Mouse (Mus musculus): ENCODE data around the gene D430041D05Rik.

D430041D05Rik gene

DNA sequence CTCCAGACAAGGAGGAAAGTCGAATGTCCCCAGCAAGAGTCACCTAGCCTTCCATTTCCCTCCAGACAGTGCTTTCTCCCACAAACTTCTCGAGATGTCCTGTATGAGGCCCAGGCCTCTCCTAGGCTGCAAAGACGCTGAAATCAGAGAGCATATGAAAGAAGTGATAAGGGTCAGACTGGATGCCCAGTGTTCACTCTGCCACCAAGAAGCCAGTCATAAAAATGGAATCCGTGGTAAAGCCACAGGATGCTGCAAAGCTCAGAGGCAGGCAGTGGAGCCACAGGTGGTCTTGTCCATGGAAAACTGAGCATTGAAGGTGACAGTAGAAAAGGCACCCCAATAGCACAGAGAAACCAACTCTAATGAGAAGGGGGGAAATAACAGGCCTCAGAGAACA, 2.9 kb downstream of the D430041D05Rik start:
- DNase-seq = no peak

GRCm38 (mm10) chr2:104404036-104404435, 6.8 kb downstream of the D430041D05Rik start:
- no peak for DNase-seq

DNA sequence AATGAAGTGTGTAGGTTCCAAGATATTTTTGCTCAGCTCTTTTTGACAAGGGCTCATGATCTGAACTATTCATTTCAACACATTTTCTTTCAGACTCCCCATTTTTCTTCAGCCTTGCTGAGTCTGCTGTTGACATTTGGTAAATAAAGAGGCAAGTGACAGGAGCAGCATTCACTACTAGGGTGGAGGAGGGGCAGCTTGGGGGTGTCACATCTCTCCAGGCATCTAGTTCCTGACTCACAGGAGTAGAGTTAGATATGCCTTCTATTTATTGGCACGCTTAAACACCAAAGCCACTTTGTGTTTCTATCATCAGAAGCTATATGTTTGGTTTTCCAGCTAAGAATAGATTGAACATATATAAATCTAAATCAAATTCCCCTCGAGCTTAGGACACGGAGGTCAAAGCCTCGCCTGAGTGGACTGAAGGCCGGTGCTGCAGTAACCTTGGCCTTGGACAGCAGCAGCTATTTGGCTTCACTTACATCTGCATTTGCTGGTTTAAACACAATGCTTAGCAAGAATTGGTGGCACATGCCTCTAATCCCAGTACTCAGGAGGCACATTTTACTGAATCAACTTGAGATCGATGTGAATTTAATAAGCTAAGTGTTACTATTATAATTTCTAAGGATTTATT, 12.0 kb downstream of the D430041D05Rik start:
- DNase-seq = no peak

DNA sequence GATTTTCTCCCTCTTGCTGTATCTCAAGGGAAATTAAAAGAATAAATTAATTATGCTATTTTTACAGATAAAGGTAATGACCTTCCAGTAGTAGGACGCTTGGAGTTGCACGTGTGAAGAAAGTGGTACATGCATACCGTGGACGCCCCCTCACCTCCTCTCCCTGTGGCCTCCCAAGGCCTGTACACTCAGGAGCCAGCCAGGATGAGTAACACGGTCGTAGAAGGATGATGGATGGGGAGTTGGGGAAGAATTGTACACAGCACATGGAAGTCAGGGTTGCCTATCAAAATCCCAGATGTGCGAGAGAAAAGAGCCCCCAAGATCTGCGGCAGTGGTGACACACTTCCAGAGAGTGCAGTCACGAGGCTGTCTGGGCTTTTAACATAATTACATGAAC, 14.9 kb downstream of the D430041D05Rik start:
- no peak for DNase-seq

DNA sequence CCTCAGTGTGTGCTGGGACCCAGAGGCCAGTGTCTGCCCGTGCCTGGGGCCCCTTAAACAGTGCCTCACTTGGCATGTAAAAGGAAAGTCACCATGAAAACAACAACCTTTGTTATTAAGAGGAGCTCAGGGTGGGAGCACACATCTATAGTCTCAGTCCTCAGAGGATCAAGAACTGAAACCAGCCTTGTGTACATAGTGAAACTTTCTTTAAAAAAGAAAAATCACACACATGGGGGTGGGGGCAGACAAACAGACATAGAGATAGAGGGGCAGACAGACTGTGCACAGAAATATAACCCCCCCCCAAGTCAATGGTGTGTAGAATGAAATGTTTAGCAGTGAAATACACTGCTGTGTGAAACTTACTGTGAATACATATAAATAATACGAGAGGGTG, 16.0 kb downstream of the D430041D05Rik start:
- DNase-seq = no peak

DNA sequence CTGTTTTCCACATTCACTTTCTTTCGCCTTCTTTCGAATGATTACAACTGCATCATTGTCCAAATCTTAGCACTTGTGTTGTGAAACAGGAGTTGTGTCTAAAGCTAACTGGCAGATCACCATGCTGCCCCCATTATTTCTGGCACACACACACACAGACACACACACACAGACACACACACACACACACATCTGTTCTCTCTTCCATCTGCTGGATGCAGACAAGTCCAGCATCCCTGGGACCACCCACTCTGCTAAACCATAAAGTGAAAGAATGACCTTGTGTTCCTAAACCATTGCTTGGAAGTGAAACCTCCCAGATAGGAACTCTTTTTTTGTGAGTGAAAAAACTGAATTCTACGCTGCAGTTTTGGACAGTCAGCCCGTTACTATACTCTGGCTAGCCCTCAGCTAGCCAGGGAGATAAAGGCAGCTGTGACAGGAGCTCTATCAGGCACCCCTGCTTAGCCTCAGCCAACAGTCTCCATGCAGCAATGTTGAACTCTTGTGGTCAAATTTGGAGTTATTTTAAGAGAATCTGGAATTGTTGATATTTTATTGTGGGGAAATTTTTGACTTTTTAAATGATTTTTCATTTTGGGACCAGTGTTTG, 18.0 kb downstream of the D430041D05Rik start:
- no peak for DNase-seq

DNA sequence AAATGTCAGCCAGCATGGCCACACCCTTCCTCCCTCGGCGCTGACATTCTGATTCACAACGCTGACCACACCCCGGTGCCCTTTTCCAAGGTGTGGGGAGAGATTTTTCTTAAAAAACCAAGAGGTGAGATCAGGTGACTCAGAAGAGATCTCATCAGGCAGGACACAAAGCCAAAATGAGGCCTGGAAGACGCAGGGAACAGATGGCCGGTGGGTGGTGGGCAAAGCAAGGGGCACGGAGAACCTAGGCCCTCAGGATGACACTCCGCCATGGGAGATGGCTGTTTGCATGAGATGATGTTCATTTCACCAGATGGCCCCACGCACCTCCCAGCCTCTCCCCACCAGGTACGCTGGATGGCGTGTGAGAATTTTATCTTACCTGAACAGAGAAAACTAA, 21.6 kb downstream of the D430041D05Rik start:
- no peak for DNase-seq

DNA sequence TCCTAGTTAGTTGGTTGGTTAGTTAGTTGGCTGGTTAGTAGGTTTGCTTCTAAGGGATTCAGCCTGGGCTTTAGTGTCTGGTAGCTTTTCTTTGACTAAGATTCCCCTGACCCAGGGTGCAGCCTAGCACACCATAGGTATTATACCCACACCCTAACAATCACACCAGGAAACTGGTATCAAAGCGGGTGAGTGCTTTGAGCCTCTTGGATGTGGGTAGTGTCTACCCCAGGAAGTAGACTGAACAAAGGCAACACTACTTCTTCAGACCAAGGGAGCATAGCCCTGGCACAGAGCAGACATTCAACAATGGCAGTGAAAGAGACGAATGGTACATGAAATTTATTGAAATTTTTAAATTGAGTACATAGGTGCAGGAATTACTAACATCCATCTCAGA, 24.9 kb downstream of the D430041D05Rik start:
- no peak for DNase-seq

GRCm38 (mm10) chr2:104383589-104383988, 27.2 kb downstream of the D430041D05Rik start:
- DNase-seq = no peak

DNA sequence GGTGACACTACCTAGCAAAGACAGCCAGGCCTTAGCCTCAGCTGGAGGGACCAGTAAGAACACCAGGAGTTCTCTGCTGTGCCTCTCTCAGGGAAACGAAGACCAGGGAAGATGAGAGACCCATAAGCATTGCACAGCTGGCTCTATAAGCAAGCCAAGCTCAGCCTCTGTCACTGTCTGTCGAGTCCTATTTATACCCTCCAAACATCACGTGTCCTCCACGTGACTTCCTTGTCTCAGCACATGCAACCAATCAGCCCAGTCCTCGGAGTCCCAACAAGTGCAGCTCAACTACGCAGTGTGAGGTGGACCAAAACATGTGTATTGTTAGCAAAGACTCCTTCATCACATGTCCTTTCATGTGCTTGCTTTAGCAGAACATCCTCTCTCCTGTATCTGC, 28.0 kb downstream of the D430041D05Rik start:
- no peak for DNase-seq

DNA sequence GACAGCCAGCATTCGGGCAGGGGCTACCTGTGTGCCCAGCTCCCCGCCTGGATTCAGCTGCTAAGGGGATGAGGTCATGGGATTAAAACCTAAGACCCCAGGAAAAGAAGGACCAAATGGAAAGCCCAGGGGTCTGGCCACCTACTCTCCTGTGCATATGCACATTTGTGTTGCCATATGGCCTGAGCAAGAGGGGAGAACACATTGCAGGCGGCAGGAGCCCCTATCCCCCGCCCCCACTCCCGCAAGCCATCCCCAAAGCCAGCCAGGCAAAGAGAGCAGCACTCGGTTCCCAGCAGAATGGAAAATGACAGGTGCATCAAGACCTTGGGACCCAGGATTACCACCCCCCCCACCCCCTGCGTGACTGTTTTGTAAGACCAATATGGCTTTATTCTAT, 31.5 kb downstream of the D430041D05Rik start:
- DNase-seq = no peak

GRCm38 (mm10) chr2:104378791-104379190, 32.0 kb downstream of the D430041D05Rik start:
- DNase-seq = no peak

GRCm38 (mm10) chr2:104377990-104378389, 32.8 kb downstream of the D430041D05Rik start:
- DNase-seq = no peak

- no peak for DNase-seq
These were observed 38.7 kb downstream of the D430041D05Rik start for GRCm38 (mm10) chr2:104372156-104372555.

DNA sequence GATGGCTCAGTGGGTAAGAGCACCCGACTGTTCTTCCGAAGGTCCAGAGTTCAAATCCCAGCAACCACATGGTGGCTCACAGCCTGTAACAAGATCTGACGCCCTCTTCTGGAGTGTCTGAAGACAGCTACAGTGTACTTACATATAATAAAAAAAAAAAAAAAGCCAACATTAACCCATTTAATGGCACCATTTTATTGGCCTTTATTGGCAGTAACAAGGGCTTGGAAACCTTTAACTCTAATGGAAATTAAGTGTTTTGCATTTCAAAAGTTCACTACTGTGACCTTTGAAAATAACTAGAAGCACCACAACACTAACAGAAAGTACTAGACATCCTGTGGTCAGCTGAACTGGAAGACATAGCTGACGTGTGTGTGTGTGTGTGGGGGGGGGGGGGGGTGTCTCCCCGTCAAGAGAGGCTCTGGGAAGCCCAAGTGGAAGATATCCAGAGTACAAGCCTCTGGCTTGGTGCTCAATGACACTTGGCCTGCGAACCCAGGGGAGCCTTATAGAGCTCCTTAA, 39.1 kb downstream of the D430041D05Rik start:
- DNase-seq = no peak

- peak; percentile 45 for DNase-seq
These were observed 42.9 kb downstream of the D430041D05Rik start for GRCm38 (mm10) chr2:104367836-104368298.

DNA sequence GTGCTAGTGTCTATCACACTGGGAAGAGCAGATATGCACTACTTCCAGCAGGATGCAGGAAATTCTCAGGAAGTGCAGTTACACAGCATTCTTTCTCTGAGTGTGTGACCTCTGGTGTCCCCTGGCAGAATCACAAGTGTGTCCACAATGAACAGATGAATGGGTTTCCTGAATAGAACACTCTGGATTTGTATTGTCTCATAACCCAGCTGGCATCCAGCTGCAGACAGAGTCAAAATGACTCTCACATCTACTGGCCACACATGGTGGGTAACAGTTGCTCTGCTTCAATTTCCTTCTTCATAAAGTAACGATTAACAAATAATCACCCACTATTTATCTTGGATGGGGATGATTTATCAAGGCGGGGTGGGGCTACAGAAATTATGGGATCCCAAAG, 43.5 kb downstream of the D430041D05Rik start:
- DNase-seq = peak; percentile 42

- DNase-seq = no peak
These were observed 51.5 kb downstream of the D430041D05Rik start for GRCm38 (mm10) chr2:104359305-104359704.

DNA sequence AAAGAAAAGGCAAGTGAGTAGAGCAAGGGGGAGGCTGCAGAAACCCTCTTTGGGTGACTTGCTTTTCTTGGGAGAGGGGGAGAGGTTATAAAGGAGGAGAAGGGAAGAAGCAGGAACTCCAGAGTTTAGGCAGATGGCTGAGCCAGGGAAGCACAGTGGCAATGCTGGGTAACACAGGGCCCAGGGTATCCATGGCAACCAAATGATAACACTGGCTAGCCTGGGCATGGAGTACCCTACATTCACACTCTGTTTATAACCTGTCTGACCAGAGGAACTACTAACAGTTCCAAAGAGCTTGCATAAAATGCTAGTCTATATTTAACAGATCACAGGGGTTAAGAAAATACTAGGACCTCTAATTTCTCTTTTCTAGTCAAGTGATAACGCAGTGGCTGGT, 51.9 kb downstream of the D430041D05Rik start:
- no peak for DNase-seq

- DNase-seq = no peak
These were observed 54.3 kb downstream of the D430041D05Rik start for GRCm38 (mm10) chr2:104356531-104356930.

DNA sequence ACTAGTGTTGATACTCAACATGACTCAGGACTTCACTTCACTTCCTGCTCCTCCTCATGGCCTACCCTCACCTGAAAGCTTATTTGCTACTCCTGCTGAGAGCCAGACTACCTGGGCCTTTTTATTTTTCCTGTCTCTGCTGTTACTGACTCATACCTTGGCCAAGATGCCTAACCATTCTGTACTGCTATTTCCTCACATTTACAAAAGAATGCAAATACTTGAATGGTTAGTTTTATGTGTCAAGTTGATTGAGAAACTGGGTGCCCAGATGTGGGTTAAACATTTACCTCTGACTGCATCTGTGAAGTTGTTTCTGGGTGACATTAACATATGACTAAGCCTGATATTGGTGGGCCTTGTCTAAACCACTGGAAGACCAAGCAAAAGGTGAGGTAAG, 56.7 kb downstream of the D430041D05Rik start:
- DNase-seq = no peak

GRCm38 (mm10) chr2:104352204-104352493, 58.7 kb downstream of the D430041D05Rik start:
- no peak for DNase-seq

DNA sequence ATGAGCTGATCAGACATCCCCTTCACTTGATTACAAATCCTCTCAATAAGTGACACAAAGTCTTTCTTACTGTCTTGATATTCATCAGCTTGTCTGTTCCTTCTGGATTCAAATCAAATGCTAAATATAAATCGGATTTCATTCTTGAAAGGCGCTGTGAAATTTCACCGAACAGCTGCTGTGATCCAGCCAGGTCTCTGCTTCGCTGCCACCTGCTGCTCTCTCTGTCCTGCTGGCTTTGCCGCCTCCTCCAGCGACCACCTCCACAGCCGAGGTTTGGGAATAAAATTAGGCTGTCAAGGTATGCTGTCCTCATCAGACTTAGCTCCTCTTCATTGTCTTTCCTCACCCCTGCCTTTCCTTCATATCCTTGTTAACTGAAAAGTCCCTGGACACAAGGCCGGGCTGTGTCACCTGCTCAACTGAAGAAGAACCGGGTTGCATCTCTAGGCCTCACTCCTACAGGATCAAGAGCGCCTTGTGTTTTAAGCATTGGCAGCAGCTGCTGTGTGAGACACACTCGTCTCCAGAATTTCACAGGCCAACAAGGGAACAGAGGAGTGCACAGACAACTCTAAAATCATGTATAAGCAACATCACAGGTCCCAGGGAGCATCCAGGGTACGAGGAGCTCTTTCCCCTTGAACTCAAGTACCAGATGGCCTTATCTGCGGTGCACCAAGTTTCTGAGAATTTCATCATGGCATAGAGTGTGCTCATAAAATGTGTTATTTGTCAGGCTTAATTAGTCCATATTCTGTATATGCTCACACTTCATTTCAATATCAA, 59.2 kb downstream of the D430041D05Rik start:
- DNase-seq = no peak

- no peak for DNase-seq
These were observed 73.2 kb downstream of the D430041D05Rik start for GRCm38 (mm10) chr2:104337619-104338018.
